Mouse (Mus musculus) kidney, postnatal 36 days (tissue): ENCODE measurements around the gene Kif3c.

Experiments
- DNase-seq, 2 experiments: peaks; one replicate each; pipeline ENCODE4 v3.0.0; 2021 to 2022; ENCODE audit warnings: mixed read lengths in 2 of 2

Gene Kif3c

DNA sequence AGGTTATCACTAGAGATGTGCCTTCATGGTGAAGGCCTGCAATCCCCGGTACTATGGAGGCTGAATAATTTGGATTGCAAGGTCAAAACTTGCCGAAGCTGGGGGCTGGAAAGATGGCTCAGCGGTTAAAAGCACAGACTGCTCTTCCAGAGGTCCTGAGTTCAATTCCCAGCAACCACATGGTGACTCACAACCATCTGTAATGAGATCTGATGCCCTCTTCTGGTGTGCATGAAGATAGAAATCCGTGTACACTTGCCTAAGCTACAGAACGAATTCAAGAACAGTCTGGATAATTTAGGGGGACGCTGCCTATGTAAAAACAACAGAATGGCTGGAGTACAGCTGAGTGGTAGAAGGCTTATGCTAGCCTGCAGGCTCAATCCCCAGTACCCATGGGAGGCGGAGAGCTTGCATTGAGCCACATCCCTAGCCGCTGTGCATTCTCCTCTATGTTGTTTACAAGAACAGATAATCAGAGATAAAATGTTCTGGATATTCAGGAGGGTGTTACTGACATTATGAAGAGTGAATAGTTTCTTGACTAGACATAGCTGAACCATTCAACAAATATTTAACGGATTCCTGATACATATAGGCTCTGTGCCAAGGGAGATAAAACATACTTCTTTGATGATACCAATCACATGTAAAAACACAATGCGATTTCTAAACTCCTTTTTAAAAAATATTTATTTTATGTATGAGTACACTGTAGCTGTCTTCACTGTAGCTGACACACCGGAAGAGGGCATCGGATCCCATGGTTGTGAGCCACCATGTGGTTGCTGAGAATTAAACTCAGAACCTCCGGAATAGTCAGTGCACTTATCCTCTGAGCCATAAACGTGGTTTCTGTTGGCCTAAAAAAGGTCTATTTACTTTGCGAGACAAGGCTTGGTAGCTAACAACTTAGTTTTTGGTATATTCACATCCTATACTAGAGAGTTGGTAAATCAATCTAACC is 60.7 kb downstream of the Kif3c start:
- peak; percentile 34 to 40 for DNase-seq

GRCm38 (mm10) chr12:3426530-3427034 is 61.6 kb downstream of the Kif3c start, which contains the start of gene Asxl2:
TSS of gene Asxl2 (plus strand) at chr12:3426857.
- peak; percentile 100 for DNase-seq

DNA sequence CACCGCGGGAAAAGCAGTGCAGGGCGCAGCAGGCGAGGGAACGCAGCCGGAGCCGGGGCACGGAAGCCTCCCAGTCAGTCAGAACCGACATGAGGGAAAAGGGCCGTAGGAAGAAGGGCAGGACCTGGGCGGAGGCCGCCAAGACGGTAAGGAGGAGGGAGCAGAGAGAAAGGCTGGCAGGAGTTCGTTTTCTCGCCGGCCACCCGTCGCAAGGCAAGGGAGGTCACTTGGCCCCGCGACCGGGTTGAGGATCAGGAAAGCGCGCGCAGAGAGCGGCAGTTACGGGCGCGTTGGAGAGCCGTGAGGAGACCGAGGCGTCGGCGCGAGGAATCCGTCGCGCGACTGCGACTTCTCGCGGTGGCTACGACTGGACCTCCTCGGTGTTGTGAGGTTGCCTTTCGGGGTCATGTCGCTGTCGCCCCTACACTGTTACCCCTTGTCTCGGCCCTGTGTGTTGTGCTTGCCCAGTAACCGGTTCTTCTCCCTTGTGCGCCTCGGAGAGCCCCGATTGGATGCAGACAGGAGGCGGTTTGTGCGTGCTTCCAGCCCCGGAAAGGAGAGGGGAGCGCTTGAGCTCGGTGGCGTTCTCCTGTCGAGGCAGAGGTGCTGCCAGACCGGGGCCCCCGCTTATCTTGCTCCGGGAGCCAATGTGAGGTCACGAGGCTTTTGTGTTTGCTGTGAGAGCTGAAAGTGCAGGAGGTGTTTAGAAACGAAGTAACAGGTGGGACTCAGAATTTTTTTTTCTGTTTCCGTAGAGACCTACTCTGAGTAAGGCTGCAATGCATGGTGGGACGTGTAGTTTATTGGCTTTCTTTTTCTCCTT is 62.3 kb downstream of the Kif3c start:
- peak; percentile 70 to 77 for DNase-seq

DNA sequence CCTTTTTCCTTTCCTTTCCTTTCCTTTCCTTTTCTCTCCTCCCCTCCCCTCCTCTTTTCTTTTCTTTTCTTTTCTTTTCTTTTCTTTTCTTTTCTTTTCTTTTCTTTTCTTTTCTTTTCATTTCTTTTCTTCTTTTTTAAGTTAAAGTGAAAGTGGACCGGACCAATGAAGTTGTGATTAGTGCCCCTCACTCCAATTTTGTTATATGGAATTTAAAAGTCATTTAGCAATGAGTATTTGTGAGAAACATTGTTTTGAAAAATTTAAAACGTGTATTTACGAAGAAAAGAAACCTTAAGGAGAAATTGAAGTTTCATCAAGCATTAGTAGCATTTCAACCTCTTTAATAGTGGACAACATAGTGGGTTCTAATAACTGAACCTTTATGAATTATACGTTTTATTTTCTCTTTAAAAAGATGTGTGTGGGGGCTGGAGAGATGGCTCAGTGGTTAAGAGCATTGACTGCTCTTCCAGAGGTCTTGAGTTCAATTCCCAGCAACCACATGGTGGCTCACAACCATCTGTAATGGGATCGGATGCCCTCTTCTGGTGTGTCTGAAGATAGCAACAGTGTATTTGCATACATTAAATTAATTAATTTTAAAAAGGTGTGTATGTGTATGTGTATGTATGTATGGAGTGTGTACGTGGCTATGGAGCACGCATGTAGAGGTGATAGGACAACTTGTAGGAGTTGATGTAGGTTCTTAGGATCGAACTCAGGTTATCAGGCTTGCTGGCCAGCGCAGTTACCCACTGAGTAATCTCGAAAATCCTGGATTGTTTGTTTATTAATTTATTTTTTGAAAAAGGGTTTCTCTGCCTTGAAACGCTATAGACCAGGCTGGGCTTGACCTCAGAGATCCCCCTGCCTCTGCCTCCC is 63.2 kb downstream of the Kif3c start:
- no peak for DNase-seq

DNA sequence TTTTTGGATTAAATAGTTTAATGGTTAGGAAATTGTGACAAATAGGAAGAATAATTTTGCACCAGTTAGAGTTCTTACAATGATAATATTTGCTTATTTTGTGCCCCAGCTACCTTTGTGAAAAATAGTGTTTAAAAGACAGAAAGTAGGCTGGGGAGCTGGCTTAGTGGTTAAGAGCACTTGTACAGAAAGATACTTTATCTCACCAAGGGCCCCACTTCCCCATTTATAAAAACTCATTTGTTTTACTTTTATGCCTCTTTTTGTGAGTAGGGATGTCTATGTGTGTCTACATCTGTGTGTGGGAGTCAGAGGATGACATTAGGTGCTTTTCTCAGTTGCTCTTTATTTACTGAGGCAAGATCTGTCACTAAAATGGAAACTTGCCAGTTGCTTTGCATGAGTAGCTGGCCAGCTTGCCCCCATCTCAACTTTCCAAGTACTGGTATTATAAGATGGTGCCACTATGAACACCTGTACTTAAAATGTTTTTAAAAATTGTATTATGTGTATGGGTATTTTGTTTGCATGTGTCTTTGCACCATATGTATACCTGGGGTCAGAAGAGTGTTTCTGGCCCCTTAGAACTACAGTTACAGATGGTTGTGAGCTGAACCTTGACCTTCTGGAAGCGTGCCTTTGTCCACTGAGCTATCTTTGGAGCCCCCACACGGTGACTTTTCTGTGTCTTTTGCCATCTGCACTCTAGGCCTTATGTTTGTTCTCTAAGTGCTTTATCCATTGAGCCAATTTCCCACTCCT is 64.9 kb downstream of the Kif3c start:
- DNase-seq, result peak; percentile 47 to 66

GRCm38 (mm10) chr12:3430443-3430753 is 65.5 kb downstream of the Kif3c start:
- peak; percentile 23 to 40 for DNase-seq

DNA sequence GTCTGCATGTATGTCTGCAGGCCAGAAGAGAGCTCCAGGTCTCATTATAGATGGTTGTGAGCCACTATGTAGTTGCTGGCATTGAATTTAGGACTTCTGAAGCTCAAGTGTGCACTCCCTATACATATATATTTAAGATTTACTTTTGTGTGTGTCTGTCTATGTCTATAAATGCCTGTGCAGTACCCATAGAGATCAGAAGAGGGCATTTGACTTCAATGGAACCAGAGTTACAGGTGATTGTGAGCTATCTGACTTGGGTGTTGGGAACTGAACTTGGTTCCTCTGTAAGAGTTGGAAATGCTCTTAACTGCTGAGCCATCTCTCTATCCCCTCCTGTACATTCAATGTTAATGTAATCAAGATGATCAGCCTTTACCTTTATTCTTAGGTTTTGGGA is 66.1 kb downstream of the Kif3c start:
- DNase-seq, result no peak

GRCm38 (mm10) chr12:3433736-3434135 is 68.8 kb downstream of the Kif3c start:
- DNase-seq, result no peak

- peak; percentile 12 to 37 for DNase-seq
Measured at GRCm38 (mm10) chr12:3436446-3436845, 71.5 kb downstream of the Kif3c start.

DNA sequence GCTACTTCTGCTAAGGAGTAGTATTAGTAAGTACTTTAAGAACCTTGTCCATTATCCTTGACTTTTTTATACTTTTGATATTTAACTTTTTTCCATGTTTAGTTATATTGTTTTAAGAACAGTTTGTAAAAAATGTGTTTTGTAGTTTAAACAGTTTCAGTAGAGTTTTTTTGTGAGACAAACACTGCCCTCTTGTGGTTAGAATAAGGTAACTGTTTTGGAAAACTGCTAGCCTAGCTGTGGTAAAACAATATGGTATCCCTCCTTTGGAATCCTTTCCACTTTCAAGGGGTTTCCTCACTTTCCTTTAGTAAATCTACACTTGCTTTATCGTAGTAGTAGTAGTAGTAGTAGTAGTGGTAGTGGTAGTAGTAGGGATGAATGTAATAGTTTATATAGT is 72.9 kb downstream of the Kif3c start:
- no peak for DNase-seq

DNA sequence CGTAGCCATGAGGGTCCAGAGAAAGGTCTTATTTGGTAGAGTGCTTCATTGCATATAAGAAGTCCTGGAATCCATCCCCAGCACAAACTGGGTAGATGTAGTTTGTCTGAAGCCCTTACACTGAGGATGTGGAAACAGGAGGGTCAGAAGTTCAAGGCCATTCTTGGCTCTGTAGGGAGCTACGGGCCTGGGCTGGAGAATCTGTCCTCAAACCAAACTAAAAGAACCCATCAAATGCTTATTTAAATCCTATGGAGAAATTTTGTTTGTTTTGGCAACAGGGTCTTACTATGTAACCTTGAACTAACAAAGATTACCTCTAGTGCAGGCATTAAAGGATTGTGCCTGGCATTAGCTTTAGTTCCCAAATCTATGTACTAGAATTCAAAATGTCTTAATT is 76.0 kb downstream of the Kif3c start:
- no peak for DNase-seq

- DNase-seq, result no peak
Measured at GRCm38 (mm10) chr12:3441361-3441760, 76.4 kb downstream of the Kif3c start.

DNA sequence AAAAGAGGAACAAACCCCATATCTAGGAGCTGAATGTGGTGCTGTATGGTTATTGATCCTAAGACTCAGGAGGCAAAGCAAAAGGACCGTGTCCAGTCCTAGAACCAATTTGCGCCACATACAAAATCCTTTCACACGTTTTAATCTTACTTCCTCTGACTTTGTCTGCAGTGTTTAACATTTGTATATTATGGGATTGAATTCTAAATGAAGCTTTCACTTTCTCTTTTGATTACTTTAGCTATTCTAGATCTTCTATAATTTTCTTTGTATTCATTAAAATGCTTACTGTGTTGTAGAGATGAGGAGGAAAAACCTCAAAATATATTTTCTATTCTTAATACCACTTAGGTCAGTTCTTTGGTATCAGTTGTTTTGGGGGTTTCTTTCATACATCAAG is 88.6 kb downstream of the Kif3c start:
- no peak for DNase-seq
